Mouse (Mus musculus): ENCODE results near the gene Fhl3.

DNA sequence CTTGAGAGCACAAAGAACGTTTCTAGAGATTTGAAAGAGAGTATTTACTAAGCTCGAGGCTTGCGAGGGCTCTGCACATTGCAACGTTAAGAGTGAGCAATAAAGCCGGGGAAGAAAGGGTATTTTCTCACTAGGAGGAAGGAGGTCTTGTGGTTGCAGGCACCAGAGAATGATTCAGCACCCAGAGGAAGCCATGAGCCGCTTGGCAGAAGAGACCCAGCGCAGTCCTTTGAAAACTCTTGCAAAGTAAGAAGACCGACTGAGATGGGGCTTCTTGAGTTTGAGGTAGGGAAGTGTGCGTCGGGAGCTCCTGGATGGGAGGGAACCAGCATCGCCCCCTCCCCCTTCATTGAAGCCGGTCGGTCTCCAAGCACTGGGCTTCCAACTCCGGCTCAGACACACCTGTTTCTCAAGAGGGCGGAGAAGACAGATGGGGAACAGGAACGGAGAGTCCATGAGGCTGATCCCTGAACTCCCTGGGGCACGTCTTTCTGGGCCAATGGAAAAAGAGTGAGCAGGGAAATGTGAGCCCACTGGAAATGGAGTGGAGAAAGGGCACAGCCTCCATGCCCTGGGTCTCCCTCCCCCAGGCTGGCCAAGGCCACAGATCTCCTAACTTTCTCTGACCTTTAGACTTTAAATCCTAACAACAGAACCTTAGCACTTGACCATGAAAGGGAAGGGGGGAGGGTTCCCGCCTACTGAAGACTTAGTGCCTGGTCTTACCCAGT lies 4.5 kb upstream of the Fhl3 start:
- TF ChIP-seq CTCF (IDR thresholded peaks at IDR 0.05; ENCODE audit: extremely low read depth, insufficient read depth, low read length) = no peak
- no peak for TF ChIP-seq POLR2A (IDR thresholded peaks at IDR 0.05; ENCODE audit: extremely low read depth, insufficient read depth, low read length)
